Mouse (Mus musculus) testis, postnatal 10 days (tissue): ENCODE measurements around the gene Syn3.

Experiments
- DNase-seq: peaks from one replicate; pipeline ENCODE4 v3.0.0; 2021; ENCODE audit warnings: low spot score

Syn3 gene

DNA sequence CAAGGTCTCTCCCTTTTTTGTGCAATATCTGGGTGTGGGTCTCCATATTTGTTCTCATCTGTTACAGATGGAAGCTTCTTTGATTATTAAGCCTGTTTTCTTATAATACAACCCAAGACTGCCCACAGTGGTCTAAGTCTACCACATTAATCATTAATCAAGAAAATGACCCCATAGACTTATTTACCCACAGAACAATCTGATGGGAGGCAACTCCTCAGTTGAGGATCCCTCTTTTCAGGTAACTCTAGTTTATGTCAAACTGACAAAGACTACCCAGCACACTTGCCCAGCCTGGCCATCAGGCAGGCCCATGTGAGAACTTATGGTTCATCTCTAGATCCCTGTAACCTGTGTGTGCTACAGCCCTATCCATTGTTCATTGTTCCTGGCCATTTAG, 345.5 kb downstream of the Syn3 start:
- DNase-seq = no peak

DNA sequence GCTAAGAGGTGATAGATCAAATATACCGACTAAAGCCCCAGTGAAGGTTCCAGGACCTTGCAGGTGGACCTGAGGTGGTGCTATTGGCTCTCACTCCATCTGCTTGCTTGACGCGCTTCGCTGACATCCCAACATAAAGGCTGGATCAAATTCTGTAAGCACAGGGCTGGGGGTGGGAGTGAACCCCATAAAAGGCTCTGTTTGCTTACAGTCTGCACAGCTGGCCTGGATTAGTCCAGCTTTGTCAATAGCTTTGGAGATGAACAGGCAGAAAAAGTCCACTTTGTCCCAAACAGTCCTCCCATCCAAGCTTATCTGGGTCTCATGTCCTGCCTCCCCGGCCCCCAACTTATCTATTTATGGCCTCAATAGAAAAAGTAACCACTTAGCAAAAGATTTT, 347.3 kb downstream of the Syn3 start:
- DNase-seq = no peak

DNA sequence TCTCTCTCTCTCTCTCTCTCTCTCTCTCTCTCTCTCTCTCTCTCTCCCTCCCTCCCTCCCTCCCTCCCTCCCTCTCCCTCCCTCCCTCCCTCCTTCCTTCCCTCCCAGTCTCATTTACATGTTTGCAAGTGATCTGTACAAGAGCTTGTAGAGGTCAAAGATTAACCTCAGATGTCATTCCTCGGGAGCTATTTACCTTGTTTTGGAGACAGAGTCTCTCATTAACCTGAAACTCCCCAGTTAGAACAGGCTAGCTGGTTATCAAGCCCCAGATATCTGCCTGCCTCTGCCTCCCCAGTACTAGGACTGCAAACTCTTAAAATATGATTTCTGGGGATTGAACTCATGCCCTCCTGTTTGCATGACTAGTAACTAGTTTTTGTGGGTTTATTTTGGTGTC, 348.6 kb downstream of the Syn3 start:
- no peak for DNase-seq

DNA sequence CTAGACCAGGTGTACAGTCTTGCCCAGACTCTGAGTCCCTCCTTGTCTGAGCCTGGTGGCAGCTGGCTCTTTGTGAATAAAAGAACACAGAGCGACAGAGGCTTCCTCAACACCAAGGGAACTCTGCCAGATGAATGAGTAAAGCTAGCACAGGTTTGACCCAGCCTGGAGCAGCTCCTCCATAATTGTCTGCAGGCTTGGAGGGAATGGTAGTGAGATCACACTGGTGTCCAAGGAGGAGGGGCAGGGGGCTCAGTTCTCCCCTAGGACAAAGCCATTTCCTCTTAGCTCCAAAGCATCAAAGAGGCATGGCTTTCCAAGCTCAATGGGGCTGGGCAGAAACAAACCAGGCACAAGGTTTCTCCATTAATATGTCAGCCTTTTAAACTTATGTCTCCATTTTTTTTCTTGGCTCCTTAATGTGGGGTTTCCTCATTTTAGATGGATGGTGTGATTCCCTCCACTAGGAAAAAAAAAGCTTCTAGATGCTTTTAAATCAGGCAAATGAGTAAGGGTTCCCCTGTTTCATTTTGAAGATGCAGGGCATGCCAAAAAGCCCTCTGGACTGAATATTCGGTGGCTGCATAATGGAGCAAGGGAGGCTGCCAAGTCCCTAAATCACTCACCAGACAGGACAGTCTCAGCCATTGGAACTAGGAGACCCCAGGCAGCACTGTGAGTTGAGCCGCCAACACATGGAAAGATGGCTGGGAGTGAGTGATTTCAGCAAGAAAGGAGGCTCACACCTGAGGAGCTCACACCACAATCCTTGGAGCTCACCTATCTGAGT, 349.5 kb downstream of the Syn3 start:
- DNase-seq = no peak

DNA sequence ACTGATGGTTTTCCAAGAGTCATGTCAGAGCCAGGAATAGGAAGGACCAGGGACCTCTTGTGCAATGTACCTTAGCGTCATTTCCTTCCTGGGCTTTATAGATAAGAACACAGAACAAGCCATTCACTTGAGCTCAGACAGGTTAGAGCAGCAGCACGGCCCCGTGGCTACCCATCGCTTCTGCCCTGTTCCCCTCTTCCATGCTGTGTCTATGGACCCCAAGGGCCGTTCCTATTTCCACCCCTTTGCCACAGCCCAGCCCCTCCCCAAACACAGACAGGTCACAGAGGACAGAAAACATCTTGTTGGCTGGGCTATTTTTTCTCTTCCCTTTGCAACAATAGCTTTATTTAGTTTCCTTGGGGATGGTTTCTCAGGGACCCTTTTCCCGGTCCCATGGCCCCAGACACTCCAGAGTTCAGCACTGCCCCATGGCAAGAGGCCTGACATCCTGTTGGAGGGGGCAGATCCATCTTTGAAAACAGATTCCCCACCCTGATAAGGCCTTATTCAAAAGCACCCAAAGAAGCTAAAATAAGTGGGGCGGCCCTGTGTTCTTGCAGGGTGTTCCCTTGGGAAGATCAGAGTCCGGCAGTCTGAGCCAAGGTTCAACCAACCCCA, 359.5 kb downstream of the Syn3 start:
- DNase-seq = peak; percentile 28

DNA sequence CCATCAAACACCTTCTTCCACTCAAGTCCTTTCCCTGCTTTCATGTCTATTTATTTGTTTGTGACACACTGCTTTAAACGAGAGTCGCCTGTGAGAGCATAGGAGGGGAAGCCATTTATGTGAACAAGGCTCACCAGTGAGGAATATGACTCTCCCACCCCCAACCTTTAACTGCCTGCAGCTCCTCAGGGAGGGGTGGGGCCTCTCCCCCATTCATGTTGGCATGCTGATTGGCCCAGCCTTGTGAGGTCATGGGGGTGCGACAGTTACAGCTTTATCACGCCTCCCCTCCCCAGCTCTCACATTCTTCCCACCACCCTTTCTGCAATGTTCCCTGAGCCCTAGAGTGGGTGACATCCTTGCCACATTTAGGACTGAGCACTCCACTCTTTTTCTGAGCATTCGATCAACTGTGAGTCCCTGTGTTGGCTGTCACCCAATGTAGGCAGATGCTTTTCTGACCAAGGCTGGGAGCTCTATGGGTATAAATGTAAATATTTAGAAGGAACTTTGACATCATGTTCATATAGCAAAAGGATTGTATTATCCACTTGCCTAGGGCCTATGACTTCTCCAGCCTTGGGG, 361.0 kb downstream of the Syn3 start:
- peak; percentile 21 for DNase-seq

DNA sequence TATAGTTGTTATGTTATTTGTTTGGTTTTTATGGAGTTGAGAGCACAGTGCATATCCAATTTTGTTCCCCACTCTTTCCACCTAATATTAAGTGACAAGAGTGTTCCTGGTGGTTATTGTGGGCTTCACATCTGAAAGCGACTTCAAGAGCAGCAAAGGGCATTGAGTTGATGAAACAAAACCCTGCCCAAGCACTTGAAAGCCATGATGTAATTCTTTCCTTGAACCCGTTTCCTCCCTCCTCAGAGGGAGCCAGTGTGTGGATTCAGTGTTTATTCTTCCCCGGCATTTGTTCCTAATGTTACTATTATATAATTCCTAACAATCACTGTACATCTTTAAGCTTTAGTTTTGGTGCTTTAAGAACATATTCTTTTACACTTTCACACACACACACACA, 361.6 kb downstream of the Syn3 start:
- peak; percentile 9 for DNase-seq

DNA sequence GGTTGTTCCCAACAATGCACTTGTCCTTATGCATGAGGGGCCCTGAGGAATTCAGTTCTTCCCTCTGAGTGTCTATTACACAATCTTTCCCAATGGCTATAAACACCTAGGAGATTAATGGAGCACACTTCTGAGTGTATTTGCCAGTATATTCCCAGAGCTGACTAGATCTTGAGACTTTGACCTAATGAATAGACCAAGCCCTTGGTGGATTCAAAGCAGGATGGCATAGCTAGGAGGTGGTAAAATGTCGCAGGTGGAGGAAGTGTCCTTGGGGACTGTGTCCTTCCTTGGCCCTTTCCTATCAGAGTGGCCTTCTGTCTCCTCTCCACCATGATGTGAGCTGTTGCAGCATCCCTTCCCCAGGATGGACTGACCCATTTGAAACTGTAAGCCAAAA, 362.4 kb downstream of the Syn3 start:
- no peak for DNase-seq

DNA sequence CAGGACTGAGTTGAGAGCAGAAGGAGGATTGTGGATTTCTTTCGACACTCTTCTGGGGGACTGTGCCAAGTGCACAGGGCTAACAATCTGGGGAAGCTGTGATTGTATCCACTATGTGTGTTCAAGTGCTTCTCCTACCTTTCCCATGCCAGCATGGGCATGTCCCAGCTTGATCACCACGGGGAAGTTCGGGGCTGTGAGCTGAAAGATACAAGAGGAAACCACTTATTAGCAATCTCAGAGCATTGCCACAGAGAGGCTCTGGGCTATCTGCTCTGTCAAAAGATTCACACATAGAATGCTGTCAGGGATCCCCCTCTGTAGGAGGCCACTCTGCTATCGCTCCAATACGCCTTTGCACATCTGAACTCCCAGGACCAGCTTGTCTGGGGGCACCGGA, 363.8 kb downstream of the Syn3 start:
- peak; percentile 27 for DNase-seq

DNA sequence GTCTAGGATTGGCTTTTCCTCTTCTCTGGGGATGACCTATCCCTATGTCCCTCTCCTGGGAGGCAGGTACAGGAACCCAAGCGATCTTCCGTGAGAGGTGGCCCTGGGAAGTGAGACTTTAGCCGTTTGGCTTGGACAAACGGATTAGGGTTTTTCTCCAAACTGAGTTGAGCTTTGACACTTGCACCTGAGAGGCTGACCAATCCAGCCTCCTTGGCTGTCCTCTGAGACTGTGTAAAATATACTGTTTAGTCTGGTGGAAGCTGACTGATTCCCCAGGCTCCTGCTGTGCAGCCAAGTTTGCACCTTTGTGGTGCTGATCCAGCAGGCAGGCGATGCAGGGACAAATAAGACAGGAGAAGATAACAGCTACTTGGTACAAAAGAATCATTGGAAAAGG, 364.4 kb downstream of the Syn3 start:
- peak; percentile 17 for DNase-seq

DNA sequence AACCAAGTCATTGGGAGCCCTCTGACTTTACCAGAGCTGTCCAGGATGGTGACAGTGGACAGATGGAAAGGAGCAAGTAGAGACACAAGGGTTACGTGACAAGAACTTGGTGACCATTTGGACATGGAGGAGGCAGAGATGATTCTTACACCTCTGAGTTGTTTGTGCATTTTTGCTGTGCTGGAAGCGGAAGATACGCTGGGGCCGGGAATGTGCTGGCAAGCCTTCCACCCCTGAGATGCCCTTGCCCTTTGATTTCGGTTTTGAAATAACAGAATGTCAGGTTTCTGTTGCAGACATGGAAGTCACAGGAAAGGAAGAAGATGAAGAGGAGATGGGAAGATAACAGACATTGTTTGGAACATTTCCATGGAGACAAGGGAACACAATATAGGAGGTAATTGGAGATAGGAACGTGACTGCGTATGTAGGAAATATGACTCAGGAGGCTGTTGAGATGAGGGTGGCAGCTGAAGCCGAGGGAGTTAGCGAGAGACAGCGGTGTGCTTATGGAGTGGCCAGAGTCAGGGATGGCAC, 366.2 kb downstream of the Syn3 start:
- DNase-seq = peak; percentile 16

DNA sequence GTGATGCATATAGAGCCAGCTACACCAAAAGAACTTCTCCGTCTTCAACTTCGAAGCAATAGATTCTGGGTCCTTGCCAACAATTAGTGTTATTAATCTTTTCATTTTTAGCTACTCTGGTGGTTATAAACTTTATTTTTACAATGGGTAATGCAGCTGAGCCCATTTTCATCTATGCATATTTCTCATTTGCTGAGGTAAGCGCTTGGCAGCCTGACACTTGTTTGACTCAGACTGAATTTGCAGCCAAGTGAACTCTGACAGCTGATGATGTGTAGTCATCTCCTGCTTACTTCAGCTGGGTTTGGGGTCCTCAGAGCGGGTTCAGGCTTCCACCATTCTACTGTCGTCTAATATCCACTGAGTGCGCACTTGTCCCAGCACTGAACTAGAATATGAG, 369.6 kb downstream of the Syn3 start:
- peak; percentile 23 for DNase-seq

DNA sequence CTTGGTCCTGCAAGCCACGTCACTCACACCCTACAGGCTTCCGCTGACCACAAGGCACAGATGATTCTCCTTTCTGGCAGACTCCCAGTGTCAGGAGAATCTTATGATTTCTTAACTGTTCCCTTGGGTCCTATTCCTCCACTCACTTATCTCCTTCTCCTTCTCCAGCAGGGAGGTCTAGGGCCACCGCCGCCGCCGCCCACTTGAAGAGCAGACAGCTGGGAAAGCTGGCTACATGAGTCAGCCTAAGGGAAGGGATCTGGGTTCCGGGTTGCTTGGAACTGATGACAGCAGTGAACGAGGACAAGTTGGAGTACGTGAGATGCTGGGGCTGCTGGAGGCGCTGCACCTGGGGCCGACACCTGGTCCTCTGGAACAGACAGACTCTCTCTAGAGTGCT, 372.2 kb downstream of the Syn3 start:
- DNase-seq = peak; percentile 51

DNA sequence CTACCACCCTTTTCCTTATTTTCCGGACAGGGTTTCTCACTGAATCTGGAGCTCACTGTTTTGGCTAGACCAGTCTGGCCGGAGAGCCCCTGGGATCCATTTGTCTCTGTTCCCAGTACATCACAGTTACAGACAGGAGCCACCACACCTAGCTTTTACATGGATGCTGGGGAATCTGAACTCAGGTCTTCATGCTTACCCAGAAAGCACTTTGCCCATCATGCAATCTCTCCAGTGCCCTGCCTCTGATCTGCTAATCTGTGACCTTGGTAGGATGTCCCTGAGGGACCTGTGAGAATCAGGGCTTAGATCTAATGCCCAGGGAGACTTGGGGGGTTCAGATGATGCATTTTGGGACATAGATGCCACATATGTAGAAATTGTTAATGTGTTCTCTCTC, 373.3 kb downstream of the Syn3 start:
- no peak for DNase-seq

DNA sequence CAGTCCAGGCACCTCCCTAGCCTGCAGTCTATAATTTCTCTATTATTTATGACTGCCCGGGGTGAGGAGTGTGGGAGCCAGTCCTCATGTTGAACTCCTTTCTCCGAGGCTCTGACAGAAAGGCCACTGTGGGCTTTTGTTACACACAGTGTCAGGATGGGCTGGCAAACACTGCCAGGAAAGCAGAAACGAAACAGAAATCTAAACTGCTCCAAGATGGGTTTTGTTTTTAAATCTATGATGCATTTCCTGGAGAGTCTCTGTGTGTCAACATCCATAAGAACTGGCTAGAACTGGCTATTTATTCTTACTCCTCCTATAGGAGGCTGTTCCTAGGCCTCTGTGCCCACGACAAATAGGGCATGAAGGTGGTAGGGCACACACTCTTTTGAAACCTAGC, 374.6 kb downstream of the Syn3 start:
- DNase-seq = peak; percentile 12

DNA sequence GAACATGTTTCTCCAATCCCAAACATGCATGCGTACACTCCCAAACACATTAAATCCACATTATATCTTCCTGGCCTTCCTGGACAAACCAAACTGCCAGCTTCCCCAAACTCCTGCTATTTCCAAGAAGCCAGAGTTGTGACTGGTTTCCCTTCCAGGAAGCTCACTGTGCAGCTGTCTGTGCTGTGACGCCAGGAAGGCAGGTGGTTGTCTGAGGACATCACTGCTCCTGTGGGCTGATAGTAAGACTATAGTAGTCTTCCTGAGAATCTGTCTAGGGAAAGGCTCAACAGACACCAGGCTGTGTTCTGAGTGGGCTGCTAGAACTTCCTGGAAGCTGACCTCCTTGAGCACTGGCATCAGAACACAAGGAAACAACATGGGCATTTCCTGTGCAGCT, 375.5 kb downstream of the Syn3 start:
- DNase-seq = peak; percentile 22

DNA sequence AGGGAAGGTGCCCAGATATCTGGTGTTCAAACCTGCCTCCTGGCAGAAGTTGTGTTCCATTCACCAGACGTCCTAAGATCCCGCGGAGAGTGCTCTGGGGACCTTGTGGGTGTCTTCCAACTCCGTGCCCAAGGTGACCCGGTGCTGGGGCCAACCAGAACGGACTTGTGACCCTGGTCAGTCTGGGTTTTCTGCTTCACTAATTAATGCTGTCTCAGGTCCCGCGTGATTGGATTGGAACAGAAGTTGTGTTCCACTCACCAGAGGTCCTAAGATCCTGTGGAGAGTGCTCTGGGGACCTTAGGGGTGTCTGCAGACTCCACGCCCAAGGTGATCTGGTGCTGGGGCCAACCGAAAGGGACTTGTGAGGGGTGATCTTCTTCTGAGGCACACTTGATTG, 376.2 kb downstream of the Syn3 start:
- DNase-seq = peak; percentile 18

DNA sequence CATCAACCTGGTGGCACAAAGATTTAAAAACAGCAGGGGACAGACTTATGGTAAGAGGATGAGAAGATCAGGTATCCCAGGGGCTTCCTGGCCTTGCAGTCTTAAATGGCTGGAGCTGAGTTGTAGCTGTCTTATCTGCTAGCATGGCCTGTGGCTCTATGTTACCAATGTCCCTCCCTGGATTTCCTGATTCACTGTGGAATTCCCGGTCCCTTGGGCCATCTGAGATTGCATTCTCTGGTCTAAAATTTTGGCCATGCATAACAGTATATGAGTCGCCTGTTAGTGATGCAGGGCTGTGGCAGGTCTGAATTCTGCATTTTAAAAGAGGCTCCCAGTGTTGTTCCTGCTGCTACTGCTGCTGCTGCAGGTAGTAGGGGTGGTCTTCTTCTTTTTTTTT, 382.4 kb downstream of the Syn3 start:
- peak; percentile 12 for DNase-seq

DNA sequence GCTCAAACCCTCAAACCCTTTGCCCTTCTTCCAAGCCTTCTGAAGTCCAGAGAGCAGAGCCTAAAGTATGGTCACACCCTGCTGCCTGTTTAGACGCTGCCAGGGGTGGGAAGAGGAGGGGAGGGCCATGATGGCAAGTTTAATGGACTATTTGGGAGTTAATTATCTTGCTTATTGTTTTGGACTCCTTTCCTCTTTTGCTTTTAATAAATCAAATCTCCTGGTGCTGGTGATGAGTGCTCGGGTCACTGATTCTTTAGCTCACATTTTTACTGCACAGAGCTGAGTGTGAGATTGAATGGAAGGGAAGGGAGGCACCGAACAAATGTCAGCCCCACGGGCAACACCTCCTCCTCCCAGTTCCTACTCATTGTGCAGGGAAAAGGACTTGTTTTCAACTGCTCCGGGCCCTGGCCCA, 384.3 kb downstream of the Syn3 start:
- DNase-seq = no peak

DNA sequence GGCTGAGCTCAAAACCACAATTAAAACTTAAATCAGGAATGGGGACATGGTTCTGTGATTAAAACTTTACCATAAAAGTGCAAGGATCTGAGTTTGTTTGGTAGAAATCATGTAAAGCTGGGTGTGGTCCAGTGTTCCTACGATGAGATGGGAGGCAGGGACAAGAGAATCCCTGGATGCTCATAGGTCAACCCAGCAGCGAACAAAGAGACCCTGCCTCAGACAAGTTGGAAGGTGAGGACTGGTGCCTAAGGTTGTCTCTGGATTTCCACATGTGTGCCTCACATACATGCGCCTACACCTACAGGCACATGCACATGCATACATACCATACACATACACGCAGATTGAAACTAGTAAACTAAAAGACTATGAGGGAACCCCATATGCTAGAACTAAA, 389.9 kb downstream of the Syn3 start:
- no peak for DNase-seq

DNA sequence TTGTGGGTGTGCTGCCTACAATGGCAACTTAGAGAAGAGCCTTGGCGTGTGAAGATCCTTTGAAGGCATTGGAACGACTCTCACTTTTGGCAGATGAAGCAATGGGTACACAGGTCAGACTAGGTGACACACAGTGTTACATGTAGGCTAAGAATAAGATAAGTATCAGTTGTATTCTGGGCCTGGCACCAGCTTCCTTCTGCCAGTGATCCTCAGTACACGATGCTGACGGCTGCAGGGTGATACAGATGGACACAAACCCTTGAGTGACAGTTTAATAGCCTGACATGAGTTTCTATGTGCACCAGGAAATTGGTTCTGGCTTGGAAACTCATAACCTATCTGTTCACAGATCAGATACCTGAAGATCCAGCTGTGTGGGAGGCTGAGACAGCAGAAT, 391.0 kb downstream of the Syn3 start:
- DNase-seq = no peak

DNA sequence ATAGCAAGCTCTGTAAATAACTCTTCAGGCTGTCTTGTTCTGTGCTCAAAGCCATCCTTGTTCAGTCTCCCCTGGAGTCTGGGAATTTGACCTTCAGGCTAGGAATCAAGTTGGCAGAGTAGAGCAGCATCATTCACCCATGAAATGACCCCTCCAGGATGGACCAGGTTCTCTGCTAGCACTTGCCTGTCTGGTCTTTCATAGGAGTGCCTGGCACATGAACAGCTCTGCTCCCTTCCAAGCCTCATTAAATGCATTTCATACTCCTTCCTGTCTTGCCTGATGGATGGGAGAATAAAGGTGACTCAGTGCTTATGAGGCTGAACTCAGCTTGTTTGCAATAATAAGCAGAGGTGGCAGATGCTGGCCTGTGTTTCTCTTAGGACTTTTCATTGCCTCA, 394.7 kb downstream of the Syn3 start:
- no peak for DNase-seq

DNA sequence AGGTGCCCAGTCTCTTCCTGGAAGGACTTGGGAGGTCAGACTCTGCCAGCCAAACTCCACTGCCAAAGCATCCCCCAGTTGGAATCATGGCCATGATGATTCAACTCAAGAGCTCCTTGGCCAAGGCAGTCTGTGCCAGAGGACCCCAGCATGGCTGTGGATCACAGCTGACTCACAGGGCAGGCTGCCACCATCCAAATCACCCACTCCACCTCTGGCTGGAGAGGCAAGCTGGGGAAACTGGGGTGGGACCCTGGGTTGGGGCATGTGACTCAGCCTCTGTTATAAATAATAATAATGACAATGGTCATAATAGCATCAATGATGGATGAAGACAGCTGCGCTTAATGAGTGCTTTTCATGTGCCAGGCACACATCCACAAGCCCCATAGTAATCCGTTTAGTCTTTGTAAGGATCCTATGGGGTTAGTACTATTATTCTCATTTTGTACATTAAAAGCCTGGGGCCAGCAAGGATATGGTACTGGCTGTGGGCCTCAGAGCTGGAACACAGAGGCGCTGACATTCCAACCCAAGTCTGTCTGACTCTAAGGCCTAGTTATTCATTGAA, 398.3 kb downstream of the Syn3 start:
- DNase-seq = no peak
